Mouse (Mus musculus) frontal cortex, adult 2 months (tissue): ENCODE results near the gene Sgk1. TPM values are rescaled to one million over a fixed set of nuclear protein-coding genes. Genes with fewer than 3 reads are reported as not detected.

Experiments used
- DNase-seq, 2 experiments: peaks; one replicate each; pipeline ENCODE4 v3.0.0; 2022; ENCODE audit warnings: low spot score in 1 of 2; ENCODE audit errors: extremely low spot score in 1 of 2
- polyA plus RNA-seq: library from polyadenylated mRNA; depleted of rRNA; stranded (reverse); fragments of >200 nt; gene quantifications from 2 replicates; pipeline ENCODE4 v1.2.3, GENCODE M21; 2012; rRNA removed

Gene Sgk1
- polyA plus RNA-seq = 42.8 and 50.9 TPM in 2 replicates

DNA sequence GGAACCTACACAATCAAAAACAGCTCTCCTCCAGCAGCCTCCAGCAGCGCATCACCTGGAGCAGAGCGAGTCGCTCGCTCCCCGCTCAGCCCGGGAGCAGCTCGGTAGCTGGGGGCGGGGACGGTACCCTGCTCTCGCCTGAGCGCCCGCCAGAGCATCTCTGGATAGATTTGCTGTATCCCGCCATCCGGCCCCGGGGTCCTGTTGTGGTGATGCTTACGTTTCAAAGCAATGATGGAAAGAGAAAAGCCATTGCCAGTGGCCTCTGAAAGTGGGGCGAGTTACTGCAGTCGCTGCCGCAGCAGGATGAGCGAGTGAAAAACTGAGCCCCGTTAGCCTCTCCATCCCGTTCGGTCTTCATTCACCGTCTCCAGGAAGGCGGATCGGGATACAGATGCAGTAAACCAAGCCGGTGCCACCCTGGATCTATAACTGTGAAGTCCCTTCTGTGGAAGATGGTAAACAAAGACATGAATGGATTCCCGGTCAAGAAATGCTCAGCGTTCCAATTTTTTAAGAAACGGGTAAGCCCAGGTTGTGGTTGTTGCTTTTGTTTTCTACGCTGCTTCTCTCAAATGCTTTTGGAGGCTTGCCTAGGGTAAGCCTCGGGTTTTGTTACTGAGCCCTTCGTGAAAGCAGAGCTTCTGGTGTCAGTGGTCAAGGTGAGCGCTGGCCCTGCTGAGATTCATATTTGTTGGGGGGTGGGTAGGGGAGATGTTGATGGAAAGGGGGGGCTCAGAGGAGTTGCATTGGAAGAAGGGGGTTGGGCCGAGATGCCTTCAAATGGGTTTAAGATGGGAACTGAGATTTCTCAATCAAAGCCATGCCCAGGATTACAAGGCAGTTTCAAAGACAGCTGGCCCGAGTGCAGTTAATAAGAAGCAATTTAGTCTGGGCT is at the start of gene Sgk1:
Gene Sgk1 (plus strand): TSS at position 1 of the 898 bp plus-strand sequence.
- DNase-seq = peak in 1 of 2 experiments; percentile 68

DNA sequence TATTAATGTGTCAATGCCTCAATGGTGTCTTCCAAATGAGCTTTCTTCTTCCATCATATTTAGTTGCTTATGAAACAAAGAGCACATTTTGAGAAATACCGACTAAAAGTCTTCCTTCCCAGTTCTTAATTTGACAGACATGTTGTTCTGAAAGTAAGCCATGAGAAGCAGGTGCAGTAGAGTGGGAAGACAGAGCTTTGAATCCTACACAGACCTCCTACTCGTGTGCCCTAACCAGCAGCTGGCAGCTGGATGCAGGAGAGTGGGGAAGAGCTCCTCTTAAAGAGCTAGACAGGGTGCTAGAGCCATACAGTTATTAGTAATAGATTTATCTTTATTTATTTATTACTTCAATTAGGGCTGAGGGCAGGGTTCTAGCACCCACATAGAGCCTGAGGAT is 49.7 kb upstream of the Sgk1 start:
- DNase-seq = peak; percentile 8 to 35

DNA sequence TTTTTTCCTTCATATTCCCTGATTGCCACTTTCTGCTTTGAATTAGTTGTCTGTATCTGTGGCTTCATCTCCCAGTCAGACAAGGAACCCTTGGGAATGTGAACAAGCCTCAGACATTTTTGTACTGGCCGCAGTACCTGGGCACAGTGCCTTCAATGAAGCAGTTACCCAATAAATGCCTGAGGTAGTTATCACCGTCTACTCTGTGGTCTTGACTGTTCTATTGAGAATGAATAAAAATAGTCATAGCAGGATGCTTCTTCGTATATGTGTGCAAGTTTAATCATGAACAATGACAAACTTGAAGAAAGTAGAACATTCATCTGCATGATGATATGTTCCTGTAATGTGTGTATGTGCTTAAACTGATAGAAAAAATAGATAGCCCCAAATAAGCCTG is 48.2 kb upstream of the Sgk1 start:
- no peak for DNase-seq

DNA sequence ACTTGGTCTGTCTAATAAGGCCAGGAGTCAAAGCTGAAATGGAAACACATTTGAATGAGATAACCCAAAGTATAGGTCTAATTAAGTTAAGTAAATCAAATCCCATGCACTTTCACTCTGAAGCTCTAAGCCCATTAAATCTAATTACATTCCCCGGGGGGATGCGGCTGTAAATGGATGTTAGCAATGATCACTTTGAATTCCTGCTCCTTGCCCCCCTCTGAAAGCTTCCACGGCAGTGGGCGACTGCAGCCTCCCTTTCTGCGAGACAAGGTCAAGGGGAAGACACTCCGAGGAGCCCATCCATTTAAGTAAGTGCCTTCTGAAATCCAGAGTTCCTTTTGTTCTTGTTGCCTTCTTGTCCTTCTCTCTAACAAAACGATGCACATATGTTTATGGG is 46.9 kb upstream of the Sgk1 start:
- no peak for DNase-seq

DNA sequence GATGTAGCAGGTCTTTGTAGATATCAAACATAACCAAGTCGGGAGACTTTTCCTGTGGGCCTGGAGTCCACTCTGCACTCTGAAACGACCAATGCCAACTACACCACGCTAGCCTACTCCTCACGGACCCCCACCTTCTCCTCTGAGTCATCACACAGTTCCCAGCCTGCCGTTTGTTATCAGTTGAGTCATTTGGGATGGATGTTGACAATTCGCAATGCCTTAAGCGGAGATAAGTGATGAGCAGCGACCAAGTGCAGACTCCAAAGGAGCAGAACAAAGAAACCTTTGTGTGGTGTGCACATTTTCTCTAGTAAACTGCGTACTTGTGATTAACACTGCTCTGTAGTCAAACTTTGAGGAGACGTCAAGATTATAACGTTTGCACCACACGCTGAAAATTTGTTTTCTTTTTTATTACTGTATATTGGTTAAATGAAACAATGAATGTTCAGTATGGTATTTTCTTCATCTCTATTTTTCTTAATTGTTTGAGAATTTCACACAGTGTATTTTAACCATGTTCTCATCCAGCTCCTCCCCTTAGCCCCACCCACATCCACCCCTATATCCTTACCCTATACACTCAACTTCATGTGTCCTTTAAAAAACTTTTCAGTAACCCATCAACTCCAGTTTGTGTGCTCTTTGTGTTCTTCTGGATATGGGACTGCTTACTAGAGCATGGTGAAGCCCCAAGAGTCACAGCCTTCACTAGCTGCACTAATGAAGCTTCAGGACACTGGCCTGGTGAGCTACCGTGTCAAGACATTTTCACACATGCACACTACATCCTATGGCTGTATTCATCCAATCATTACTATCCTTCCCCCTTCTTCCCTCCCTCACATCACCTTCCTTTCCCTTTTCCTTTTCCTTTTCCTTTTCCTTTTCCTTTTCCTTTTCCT is 42.5 kb upstream of the Sgk1 start:
- no peak for DNase-seq

DNA sequence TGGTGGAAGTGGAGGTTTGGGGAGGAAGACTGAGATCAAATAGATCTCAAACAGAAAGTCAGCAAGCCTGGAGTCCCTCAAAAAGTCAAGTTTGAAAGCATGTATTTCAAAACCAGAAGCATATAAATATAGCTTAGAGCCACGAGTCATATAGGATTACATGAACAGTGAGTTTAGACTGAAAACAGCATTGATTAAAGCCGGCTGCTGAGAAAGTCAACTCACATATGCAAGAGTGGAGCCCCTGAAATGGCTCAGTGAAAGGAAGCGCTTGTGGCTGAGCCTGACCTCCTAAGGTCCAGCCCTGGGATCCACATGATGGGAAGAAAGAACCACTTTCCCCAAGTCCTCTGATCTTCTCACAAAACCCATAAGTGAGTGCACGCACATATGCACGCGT is 38.7 kb upstream of the Sgk1 start:
- DNase-seq = no peak

DNA sequence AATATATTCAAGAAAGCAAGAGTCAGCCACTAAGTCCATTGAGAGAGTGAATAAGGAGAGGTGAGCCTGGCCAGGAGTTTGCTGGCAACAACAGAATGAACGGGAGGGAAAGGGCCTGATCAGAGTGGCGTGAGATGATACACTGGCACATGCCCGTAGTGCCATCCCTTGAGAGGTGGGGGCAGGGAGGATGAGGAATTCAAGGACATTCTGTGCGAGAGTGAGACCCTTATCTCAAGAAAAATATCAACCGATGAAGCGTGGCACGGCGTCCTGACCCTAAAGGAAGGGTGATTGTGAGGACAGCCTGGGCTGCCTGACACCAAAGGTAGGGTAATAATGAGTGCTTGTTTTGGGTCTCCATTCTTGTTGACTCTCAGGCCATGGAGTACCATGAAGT is 38.1 kb upstream of the Sgk1 start:
- no peak for DNase-seq

DNA sequence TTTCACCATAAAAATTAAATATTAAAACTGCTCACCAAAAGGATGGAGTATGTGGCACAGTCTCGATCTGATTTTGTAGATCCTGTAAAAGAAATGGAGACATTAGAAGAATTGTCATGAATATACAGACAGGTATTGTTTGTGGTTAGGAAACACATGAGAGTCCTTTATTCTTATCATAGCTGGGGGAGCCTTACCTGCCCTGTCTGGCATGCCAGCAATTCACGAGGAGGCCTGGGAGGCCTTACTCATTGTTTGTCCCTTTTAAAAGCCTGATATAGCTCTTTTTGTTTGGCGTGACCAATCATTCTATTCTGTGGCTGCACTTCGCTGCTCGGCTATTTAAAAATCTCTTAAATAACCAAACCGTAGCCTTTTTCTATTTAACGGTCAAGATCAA is 37.6 kb upstream of the Sgk1 start:
- DNase-seq = no peak

DNA sequence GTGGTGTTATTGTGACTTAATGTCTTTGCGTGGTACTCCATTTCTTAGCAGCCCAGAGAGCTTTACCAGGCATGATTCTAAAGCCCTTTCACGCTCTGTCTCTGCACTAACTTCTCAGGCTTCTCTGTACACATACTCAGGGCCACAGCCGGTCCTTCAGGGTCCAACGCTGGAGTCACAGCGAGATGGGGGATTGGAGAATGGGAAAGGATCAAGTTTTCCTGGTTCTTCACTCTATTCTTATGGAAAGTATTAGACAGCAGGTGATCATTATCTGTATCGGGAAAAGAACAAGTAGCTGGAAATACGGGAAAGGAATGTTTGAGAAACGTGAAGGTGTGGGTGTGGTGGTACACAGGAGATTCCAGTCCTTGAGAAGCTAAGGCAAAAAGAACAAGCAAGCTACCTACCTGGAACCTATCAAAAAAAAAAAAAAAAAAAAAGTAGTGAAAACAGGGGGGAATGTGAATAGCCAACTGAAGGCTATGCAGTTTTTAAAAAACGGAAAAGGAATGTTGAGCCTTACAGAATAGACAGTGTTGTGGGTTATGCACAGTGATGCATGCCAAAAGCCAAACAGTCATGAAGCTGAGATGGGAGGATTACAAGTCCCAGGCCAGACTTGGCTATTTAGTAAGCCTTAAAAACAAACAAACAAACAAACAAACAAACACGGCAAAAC is 36.2 kb upstream of the Sgk1 start:
- DNase-seq = no peak

DNA sequence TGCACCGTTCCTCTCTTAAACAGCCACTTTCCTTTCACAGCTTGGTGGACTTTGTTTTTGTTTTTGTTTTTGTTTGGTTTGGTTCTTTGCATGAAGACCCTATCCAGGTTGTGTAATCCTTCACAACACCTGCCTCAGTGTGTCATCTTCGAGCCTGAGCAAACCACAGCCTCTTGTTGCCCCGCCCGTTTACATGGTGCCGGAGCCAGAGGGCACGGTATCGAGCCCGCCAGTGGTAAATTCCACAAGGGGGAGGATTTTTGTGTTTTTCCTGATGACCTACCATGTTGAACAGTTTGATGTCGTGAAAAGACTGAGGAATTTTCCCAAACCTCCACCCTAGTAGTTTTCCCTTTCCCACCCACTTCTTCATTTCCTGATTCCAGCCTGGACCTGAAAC is 35.6 kb upstream of the Sgk1 start:
- no peak for DNase-seq

DNA sequence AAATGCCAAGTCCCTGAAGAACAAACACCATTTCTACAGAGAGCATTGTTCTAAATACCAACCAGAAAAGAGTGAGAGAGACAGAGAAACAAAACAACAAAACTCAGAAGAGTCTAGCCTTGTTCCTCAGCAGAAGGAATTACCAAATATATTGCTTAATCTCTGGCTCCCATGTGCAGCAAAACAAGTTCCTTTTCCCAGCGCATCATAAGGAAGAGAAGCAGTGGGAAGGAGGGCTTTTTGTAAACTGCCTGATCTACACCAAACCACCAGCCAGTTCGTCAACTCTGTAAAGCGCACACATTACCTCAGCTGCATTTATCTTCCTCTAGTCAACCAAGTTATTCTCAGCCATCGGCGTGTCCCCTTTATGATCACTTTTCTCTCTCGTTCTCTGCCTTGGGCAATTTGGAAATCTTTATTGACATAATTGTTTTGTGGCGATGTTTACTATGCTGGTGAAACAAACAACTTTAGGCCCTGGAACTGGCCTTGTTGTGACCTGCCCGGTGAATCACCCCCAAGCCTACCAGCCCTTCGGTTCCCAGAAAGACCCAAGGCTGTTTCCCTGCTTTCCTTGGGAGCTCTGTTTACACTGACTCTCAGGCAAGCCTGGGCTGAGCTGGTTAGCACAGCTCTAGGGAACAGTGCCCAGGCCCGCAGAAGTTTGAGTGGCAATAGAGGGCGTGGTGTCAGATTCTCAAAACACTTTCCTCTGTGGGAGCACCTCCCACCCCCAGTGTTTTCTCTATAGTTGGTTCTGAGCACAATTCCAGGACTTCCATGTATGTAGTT is 34.8 kb upstream of the Sgk1 start:
- DNase-seq = no peak

DNA sequence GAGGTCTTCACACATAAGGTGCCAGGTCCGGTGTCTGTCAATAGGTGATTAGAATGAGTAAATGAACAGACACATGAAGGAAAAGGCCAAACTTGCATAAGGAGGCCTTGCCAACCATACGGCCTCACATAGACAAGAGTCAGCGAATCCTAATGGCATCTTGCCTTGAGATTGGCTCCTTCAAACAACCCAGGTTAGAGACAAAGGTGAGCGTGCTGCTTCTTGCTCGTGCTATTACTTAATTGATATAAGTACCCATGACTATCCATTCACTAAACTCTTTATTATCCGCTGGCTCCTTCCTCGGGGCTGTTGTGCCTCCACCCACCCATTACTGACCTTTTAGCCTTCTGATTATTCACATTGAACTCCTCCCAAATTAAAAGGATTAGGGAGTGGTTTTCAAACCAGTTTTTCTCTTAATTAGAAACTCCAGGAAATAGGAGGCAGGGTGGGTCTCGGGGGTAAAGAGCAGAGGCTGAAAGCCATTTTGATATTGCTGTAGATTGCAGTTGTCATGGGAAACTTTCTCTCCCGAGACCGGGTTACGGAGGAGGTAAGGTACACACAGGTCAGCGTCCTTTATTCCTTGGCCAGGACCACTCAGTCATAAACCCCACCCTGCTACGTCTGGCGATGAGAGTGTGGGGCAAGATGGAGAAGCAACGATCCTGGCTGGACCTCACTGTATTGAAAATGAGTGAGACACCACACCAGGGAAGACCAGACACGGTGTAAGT is 33.9 kb upstream of the Sgk1 start:
- no peak for DNase-seq

DNA sequence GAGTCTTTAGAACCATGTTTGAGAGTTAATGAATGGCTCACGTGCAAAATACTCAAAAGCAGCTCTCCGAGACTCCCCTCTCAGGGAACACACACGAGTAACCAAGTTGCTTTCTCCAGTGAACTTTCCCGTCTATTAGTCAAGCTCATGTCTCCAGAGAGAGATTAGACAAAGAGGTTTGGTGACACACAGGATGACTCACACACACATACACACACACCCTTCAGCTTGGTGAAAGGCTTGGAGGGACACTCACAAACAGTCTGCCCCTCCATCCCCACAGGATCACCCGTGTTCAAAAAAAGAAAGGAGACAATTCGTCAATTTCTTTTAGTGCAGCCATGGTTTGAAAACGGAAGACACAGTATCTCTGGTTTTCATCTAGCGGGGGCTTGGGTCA is 32.7 kb upstream of the Sgk1 start:
- DNase-seq = no peak

DNA sequence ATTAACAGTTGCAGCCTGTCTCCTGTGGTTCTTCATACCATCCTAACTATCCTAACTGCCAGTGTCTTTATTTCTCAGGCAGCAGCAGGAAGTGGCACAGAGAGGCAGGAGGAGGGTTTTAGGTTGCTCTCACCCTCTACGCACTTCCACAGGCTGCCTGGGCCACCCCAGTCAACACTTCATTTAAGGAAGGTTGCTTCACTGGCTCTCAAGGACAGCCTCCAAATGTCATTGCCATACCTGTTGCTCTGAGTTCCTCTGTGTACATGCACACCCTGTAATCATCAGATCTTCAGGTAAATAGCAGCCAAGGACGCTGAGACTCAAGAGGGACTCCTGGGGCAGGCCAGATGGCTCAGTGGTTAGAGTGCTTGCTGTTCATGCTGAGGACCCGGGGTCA is 31.7 kb upstream of the Sgk1 start:
- no peak for DNase-seq

DNA sequence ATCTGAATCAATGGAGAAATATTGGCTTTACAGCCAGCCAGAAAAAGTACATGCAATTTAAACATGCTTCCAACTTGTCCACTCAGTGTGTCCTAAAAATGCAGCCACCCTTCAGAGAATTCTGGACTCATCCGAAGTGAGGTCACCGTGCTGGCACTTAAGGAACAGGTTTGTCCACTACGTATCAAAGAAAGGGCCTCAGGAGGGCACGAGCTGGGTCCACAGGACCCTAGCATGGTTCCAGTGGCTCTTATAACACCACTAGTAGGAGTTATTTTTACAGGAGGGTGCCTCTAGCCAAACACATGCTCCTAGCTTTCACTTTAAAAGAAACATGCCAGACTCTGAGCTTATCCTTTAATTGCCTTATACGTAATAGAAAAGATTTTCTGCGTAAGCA is 28.9 kb upstream of the Sgk1 start:
- no peak for DNase-seq

DNA sequence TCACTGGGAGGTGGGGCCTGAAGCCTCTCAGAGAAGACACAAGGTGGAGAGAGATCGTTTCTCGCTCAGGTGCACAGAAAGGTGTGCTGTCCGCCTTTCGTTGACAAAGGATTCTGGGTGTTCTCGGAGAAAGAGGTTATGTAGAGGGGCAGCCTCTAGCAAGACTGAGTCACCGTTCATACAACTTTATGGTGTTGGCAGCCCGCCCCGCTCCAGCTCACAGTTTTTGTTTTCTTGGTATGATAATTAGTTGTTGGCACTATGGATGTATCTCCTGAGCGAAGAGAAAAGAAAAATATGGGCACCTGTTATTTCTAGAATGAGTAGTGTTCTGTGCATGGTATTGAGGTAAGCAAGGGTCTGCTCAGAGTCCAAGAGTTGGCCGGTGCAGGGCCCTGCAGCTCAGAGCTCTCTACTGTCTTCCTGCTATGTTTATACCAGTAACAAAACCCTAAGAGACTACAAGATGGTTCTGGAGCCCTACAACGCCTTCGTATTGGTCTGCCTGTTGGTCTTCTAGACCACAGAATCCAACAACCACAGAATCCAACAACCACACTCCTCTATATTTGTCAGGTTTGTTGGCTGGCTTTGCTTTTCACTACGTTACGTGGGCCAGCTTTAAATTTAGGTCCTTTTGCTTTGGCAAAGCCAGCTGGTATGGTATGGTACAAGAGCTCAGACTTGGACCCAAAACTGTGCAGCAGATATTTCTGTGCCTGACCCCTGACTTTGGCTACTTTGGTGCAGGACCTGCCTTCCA is 28.2 kb upstream of the Sgk1 start:
- peak; percentile 10 to 40 for DNase-seq

DNA sequence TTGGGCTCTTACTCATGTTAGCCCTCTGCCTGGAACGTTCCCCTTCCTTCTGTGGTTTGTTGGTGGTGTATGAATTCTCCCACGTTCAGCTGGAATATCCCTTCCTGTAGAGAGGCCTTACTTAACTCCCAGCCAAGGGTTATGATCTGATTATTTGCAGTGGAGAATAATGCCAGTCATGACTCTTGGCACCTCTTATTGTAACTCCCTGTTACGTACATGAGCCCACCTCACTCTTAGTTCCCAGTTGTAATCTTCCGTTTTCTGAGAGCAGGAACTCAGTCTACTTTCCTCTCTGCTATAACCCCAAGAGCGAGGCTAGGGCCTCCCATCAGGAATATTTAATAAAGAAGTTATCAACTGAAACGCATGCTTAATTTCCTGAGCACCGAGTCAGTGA is 26.6 kb upstream of the Sgk1 start:
- DNase-seq = no peak

DNA sequence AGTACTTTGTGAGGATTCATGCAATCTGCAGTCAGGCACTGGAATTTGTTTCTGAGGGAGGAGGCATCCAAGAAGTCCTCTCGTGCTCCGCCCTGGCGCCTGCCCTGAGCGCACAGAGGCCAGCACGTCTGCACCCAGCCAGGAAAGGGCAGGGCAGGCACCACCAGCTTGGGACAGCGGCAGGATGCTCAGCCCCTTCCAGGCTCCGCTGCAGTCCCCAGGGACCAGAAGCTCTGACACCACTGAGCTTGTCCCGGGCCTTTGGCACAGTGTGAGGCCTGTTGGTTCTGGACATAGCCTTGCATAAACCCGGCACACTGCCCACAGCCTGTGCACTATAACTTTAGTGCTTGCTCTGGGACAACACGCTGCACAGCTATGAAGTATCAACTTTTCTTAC is 24.3 kb upstream of the Sgk1 start:
- no peak for DNase-seq

DNA sequence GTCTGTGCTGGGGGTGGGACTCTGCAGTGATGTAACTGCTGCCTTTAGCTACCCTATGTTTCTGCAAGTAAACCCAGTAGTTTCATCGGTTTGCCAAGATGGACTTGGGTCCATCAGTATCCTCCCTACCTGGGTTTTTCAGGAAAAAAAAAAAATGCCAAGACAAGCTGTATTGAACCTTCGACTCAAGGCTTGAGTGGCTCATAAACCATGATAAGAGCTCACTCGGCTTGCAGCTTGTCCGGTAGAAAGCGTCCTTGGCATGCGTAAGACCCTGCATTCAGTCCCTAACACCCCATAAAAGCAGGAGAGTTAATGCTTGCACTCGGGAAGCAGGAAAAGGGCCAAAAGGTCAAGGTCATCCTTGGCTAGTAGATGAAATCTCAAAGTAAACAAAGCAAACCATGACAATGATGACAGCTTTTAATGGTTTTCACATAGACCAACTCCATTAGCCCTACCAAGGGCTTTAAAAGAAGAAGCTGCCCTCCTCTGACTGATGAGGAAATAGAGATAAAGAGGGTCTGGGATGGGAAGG is 23.5 kb upstream of the Sgk1 start:
- DNase-seq = no peak
